Mouse (Mus musculus) ES-Bruce4 (cell line): ENCODE results near the gene Tstd1. TPM values are rescaled to one million over a fixed set of nuclear protein-coding genes. Genes with fewer than 3 reads are reported as not detected.
A peak's percentile ranks its signal among the peaks of the same experiment; 100 is the strongest.

Experiments used
- H3K27ac ChIP-seq: 2 replicates; pipeline ENCODE4 v1.5.1; 2012; ENCODE audit warnings: low read length, inconsistent platforms; ENCODE audit not compliant: insufficient read depth
- H3K27me3 ChIP-seq: 2 replicates; pipeline ENCODE4 v1.6.1; 2012; ENCODE audit warnings: mild to moderate bottlenecking, low read length, inconsistent platforms; ENCODE audit not compliant: control insufficient read depth, poor library complexity, insufficient read depth, severe bottlenecking
- H3K36me3 ChIP-seq: 2 replicates; pipeline ENCODE4 v1.6.1; 2012; ENCODE audit warnings: inconsistent platforms, mild to moderate bottlenecking, low read length, moderate library complexity; ENCODE audit not compliant: control insufficient read depth, poor library complexity, insufficient read depth, severe bottlenecking
- H3K4me1 ChIP-seq: one replicate; pipeline ENCODE4 v1.8.1; 2011; ENCODE audit warnings: low read length; ENCODE audit not compliant: control insufficient read depth, insufficient read depth
- H3K4me3 ChIP-seq: 2 replicates; pipeline ENCODE4 v1.5.1; 2011; ENCODE audit warnings: low read depth, mild to moderate bottlenecking, low read length
- H3K9ac ChIP-seq: 2 replicates; pipeline ENCODE4 v1.6.1; 2012; ENCODE audit warnings: low read depth, mild to moderate bottlenecking, inconsistent platforms; ENCODE audit not compliant: poor library complexity, severe bottlenecking
- H3K9me3 ChIP-seq: replicated peaks from 2 replicates; pipeline ENCODE4 v1.6.1; 2012; ENCODE audit warnings: mild to moderate bottlenecking, low read length, inconsistent platforms; ENCODE audit not compliant: control insufficient read depth, poor library complexity, insufficient read depth, severe bottlenecking
- CTCF ChIP-seq: IDR thresholded peaks from one replicate; pipeline ENCODE4 v1.8.1; 2011; ENCODE audit warnings: low read depth, low read length
- EP300 ChIP-seq: IDR thresholded peaks from 2 replicates; pipeline ENCODE4 v1.6.1; 2011; ENCODE audit warnings: low read depth, low read length; ENCODE audit not compliant: insufficient read depth
- POLR2A ChIP-seq: IDR thresholded peaks from one replicate; pipeline ENCODE4 v1.8.1; 2011; ENCODE audit warnings: low read length; ENCODE audit not compliant: insufficient read depth
- polyA plus RNA-seq: library from polyadenylated mRNA; stranded (reverse); fragments of >200 nt; gene quantifications from 2 replicates; pipeline ENCODE4 v1.2.4, GENCODE M21; 2011; ENCODE audit warnings: low read depth; ENCODE audit not compliant: missing spikeins, insufficient read depth, insufficient read length

Gene Tstd1
- polyA plus RNA-seq, 1 experiment: 9.9 TPM

DNA sequence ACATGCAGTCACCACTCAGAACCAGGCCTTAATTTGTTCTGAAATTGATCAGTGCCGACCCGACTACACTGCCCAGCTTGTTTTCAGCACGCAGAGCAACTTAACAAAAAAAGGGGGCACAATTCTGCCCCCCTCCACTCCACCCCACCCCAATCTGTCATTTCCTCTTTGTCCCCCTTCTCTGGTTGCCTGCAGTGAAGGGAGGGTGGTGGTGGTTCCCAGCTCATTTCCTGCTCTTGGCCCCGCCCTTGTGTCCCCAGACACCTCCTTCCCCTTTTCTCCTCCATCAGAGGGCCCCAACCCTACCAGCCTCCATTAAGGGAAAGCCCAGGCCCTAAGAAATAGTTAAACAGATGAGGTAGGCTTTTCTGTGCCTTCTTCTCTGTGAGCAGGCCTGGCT, 28.6 kb upstream of the Tstd1 start:
- Histone ChIP-seq H3K27me3 (no peaks in the 10 kb centered on the region), H3K4me3 (no peak overlapping the region), H3K9me3 (no peaks in the 10 kb centered on the region), H3K9ac (no peak overlapping the region), H3K36me3 (no peaks in the 10 kb centered on the region), H3K4me1 (peaks cover 4% of the 10 kb centered on the region), H3K27ac (no peak overlapping the region)
- TF ChIP-seq CTCF (no peak), POLR2A (no peak), EP300 (0 out of 2 replicates have a peak, but pooled peaks have one; percentile 26)

DNA sequence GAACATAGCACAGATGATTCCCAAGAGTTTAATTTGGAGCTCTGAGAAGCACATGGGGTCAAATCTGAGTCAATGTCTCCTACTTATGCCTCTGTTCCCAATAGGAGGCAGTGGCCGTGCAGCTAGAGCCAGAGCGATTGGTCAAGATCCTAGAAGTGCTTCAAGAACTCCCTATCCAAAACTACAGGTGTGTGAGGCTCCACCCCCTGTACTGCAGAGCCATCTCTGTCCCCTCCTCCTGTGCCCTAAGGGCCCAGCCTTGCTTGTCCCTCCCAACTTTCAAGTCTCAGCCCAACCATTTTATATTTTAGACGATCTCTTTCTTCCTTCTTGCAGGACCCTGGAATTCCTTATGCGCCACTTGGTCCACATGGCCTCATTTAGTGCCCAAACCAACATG, 16.9 kb upstream of the Tstd1 start:
- no peaks in the 10 kb centered on the region for H3K9me3 ChIP-seq
- H3K36me3 ChIP-seq: no peaks in the 10 kb centered on the region
- TF ChIP-seq EP300 (no peak), CTCF (no peak), POLR2A (no peak)
- H3K9ac ChIP-seq: no peak overlapping the region
- no peak overlapping the region for H3K27ac ChIP-seq
- H3K4me1 ChIP-seq: no peaks in the 10 kb centered on the region
- H3K27me3 ChIP-seq: no peaks in the 10 kb centered on the region
- H3K4me3 ChIP-seq: no peak overlapping the region

DNA sequence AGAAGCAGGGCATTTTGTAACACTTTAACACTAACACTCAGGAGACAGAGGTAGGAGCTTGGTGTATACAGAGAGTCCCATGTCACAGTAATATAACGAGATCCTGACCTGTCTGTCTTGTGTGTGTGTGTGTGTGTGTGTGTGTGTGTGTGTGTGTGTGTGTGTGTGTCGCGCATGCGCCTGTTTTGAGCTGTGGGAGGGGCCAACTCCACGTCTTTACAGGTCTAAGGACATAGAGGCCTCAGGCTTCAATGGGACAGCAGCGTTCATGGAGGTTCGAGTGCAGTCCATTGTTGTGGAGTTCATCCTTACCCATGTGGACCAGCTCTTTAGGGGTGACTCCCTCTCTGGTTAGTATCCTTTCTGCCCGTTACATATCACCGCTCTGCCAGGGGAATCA, 15.7 kb upstream of the Tstd1 start:
- TF ChIP-seq EP300 (no peak), CTCF (no peak), POLR2A (no peak)
- no peak overlapping the region for H3K9ac ChIP-seq

DNA sequence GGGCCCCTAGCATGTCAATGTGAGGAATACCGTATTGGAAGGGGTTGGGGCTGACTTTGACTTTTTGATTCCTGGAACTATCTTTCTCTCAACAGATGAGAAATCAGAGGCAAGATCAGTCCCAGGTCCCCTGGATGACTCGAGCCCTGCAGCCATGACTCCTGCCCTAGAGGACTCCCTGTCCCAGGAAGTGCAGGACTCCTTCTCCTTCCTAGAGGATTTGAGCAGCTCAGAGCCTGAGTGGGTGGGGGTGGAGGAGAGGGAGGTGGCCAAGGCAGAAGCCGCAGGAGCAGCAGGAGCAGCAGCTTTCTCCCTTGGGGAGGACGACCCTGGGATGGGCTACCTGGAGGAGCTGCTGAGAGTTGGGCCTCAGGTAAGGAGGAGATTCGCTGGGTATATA, 11.4 kb upstream of the Tstd1 start:
- H3K27me3 ChIP-seq: no peaks in the 10 kb centered on the region
- no peaks in the 10 kb centered on the region for H3K9me3 ChIP-seq
- H3K9ac ChIP-seq: no peak overlapping the region

More for the DNA sequence above, 15.7 kb upstream of the Tstd1 start:
- H3K4me3 ChIP-seq: no peak overlapping the region
- no peaks in the 10 kb centered on the region for H3K36me3 ChIP-seq
- no peaks in the 10 kb centered on the region for H3K4me1 ChIP-seq
- H3K27me3 ChIP-seq: no peaks in the 10 kb centered on the region
- H3K27ac ChIP-seq: no peak overlapping the region
- H3K9me3 ChIP-seq: no peaks in the 10 kb centered on the region

DNA sequence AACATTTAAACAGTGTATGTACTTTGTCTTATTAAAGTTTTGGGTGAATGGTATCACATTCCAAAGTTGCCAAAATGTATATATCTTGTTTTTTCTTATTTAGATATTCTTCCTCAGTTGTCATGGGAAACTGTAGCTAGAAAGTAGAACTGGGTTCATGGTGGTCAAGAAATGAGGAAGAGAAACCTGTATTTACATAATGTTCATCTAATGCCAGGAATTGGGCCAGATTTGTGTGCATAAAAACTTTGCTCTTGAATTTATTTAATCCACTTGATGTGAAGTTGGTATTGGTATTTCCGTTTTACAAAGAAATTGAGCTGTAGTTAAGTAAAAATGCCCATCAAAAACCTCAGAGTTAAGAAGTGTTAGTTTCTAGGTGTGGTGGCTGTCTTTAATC, 8.4 kb upstream of the Tstd1 start:
- TF ChIP-seq CTCF (no peak), EP300 (no peak), POLR2A (no peak)
- Histone ChIP-seq H3K36me3 (peaks cover under 1% of the 10 kb centered on the region; the same call in 1 of the 2 replicates), H3K27me3 (no peaks in the 10 kb centered on the region), H3K9me3 (no peaks in the 10 kb centered on the region), H3K27ac (no peak overlapping the region), H3K4me1 (no peaks in the 10 kb centered on the region), H3K9ac (no peak overlapping the region), H3K4me3 (no peak overlapping the region)

More for the DNA sequence above, 11.4 kb upstream of the Tstd1 start:
- TF ChIP-seq CTCF: no peak
- no peak for TF ChIP-seq POLR2A
- TF ChIP-seq EP300: no peak
- Histone ChIP-seq H3K4me3 (no peak overlapping the region), H3K4me1 (no peaks in the 10 kb centered on the region), H3K27ac (no peak overlapping the region), H3K36me3 (no peaks in the 10 kb centered on the region)

DNA sequence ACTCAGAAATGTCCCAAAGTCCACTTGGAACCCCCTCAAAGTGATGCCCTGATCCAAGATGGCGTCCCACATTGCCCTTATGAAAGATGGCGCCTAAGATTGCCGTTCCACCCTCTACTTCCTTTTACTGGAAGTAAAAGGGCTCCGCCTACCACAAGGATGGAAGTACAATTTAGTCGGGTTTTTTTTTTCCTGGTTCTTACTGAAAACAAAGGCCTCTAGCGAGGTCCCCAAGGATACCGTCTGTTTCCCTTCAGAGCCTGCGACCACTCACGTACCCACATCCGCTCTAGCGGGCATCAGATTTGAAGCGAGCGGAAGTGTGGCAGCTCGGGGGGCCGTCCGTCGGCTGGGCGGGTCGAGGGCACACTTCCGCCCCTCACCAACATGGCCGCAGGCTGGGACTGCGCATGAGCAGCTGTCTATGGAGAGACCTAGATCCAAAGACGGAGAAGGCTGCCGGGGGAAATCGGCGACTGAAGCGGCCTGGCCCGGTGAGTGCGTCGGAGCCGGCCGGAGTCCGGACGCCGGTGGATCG, 7.7 kb upstream of the Tstd1 start, which contains the start of gene Usf1:
Gene Usf1 (plus strand): TSS at position 367 of the 538 bp plus-strand sequence.
- Histone ChIP-seq H3K36me3 (peaks cover 9% of the 10 kb centered on the region), H3K27me3 (no peaks in the 10 kb centered on the region), H3K27ac (peak within 1 kb of the TSS; percentile 75), H3K9ac (peak within 1 kb of the TSS; percentile 93), H3K9me3 (no peaks in the 10 kb centered on the region), H3K4me1 (peaks cover 5% of the 10 kb centered on the region), H3K4me3 (peak within 1 kb of the TSS; percentile 70)
- TF ChIP-seq CTCF: no peak
- TF ChIP-seq POLR2A: peak; percentile 10
- TF ChIP-seq EP300: 0 out of 2 replicates have a peak, but pooled peaks have one; percentile 29
